Mouse (Mus musculus): ENCODE data around the gene Shroom2.

DNA sequence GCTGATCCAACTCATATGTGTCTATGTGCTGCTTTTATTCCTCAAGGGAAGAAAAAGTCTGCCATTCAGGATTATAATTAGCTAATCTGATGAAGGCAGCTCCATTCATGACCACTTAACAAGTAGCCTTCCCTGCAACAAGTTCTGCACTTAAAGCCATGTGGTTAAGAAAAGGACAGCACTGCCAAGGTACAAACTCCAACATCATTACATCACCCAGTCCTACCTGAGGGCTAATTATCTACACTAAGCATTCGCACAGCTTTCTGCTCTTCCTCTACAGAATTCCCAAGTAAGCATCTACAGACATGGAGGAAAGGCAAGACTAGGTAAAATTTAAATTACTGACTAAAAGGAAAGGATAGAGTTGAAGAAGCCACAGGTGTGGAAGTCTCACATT is 13.4 kb downstream of the Shroom2 start:
- TF ChIP-seq POLR2A (IDR thresholded peaks at IDR 0.05; ENCODE audit: extremely low read depth, insufficient read depth, low read length) (no peak), CTCF (IDR thresholded peaks at IDR 0.05; ENCODE audit: low read depth, low read length) (no peak)
